Mouse (Mus musculus) CH12.LX (cell line): ENCODE data around the gene Cc2d2a.

Source experiments
- CTCF ChIP-seq, 2 experiments: IDR thresholded peaks in 1 of 2; conservative IDR thresholded peaks in 1 of 2; 2 replicates each; pipeline ENCODE4 v1.5.1; 2011 to 2012; ENCODE audit warnings: low read depth in 2 of 2, low read length in 2 of 2, improper control_type of control experiment in 1 of 2, inconsistent platforms in 1 of 2, mild to moderate bottlenecking in 1 of 2, moderate library complexity in 1 of 2
- ELF1 ChIP-seq: IDR thresholded peaks from 2 replicates; pipeline ENCODE4 v1.6.1; 2014; ENCODE audit warnings: low read depth, mild to moderate bottlenecking, inconsistent platforms, low read length, improper control_type of control experiment
- NELFE ChIP-seq: IDR thresholded peaks from 2 replicates; pipeline ENCODE4 v1.6.1; 2011; ENCODE audit warnings: low read depth, low read length, improper control_type of control experiment
- POLR2A ChIP-seq: IDR thresholded peaks from 2 replicates; pipeline ENCODE4 v1.6.1; 2011; ENCODE audit warnings: low read depth, mild to moderate bottlenecking, improper control_type of control experiment, low read length
- RAD21 ChIP-seq: IDR thresholded peaks from 2 replicates; pipeline ENCODE4 v1.6.1; 2011; ENCODE audit warnings: low read depth, mild to moderate bottlenecking, low read length, improper control_type of control experiment, moderate library complexity
- RCOR1 ChIP-seq: conservative IDR thresholded peaks from 2 replicates; pipeline ENCODE4 v1.6.1; 2012; ENCODE audit warnings: low read depth, mild to moderate bottlenecking, inconsistent platforms, low read length, improper control_type of control experiment

GRCm38 (mm10) chr5:43786607-43787006 lies 124.5 kb downstream of the Cc2d2a start:
- TF ChIP-seq POLR2A, result no peak
- TF ChIP-seq CTCF (conservative IDR thresholded peaks at IDR 0.05 in 1 of 2, IDR thresholded peaks at IDR 0.05 in 1 of 2; ENCODE audit: low read depth in 2 of 2, low read length in 2 of 2), result no peak
- TF ChIP-seq RAD21, result no peak
- no peak for TF ChIP-seq RCOR1
- no peak for TF ChIP-seq NELFE
- no peak for TF ChIP-seq ELF1
